Mouse (Mus musculus) liver, embryonic 14.5 days (tissue): Measurements from ENCODE around the gene Tnfrsf19. TPM values are rescaled to one million over a fixed set of nuclear protein-coding genes. Genes with fewer than 3 reads are reported as not detected.

Source experiments
- ATAC-seq: fragments of 200-750 bp; cut with Nextera tagmentation; 2 replicates; pipeline ENCODE4 v1.8.0; 2017; ENCODE audit warnings: moderate number of reproducible peaks, mild to moderate bottlenecking, moderate library complexity; ENCODE audit not compliant: insufficient read depth
- DNase-seq, 3 experiments: peaks; one replicate each; pipeline ENCODE4 v3.0.0-alpha.2; 2012 to 2013; ENCODE audit warnings: low read depth in 3 of 3, low spot score in 3 of 3
- H3K27ac ChIP-seq: fragments of 300-500 bp; sonication (generic); 2 replicates; pipeline ENCODE4 v1.5.1; 2014; ENCODE audit warnings: moderate library complexity, mild to moderate bottlenecking, control low read depth, inconsistent platforms
- H3K27me3 ChIP-seq: fragments of 300-500 bp; sonication (generic); 2 replicates; pipeline ENCODE4 v1.6.1; 2014; ENCODE audit warnings: mild to moderate bottlenecking, low read length, moderate library complexity; ENCODE audit not compliant: control insufficient read depth, insufficient read depth
- H3K36me3 ChIP-seq: fragments of 300-500 bp; sonication (generic); replicated peaks from 2 replicates; pipeline ENCODE4 v1.6.1; 2014; ENCODE audit warnings: low read depth; ENCODE audit not compliant: control insufficient read depth, insufficient read depth
- H3K4me1 ChIP-seq, 2 experiments: fragments of 200-500 bp in 1 of 2; fragments of 300-500 bp in 1 of 2; sonication (generic) in 1 of 2; replicated peaks; 2 replicates each; pipeline ENCODE4 v1.6.1; 2012 to 2014; ENCODE audit warnings: antibody characterized with exemption in 1 of 2, inconsistent platforms in 1 of 2, low read length in 1 of 2; ENCODE audit not compliant: control insufficient read depth in 2 of 2, insufficient read depth in 2 of 2
- H3K4me2 ChIP-seq: fragments of 300-500 bp; sonication (generic); 2 replicates; pipeline ENCODE4 v1.6.1; 2014; ENCODE audit warnings: low read depth, mild to moderate bottlenecking, control low read depth, moderate library complexity
- H3K4me3 ChIP-seq, 2 experiments: fragments of 200-500 bp in 1 of 2; fragments of 300-500 bp in 1 of 2; sonication (generic) in 1 of 2; 2 replicates each; pipeline ENCODE4 v1.5.1; 2012 to 2014; ENCODE audit warnings: low read depth in 2 of 2, low read length in 2 of 2, mild to moderate bottlenecking in 2 of 2, control low read depth in 1 of 2, inconsistent platforms in 1 of 2, moderate library complexity in 1 of 2; ENCODE audit not compliant: insufficient read depth in 1 of 2
- H3K9ac ChIP-seq: fragments of 300-500 bp; sonication (generic); replicated peaks from 2 replicates; pipeline ENCODE4 v1.6.1; 2014; ENCODE audit warnings: mild to moderate bottlenecking, control low read depth, moderate library complexity
- H3K9me3 ChIP-seq: fragments of 300-500 bp; sonication (generic); 2 replicates; pipeline ENCODE4 v1.6.1; 2016; ENCODE audit warnings: low read length, mixed read lengths; ENCODE audit not compliant: control insufficient read depth
- CTCF ChIP-seq: IDR thresholded peaks from 2 replicates; pipeline ENCODE4 v1.5.1; 2016; ENCODE audit warnings: antibody characterized with exemption, low read depth, control low read depth
- EP300 ChIP-seq: IDR thresholded peaks from 2 replicates; pipeline ENCODE4 v1.6.1; 2016; ENCODE audit warnings: antibody characterized with exemption, low read depth
- WGBS: fragments of 180-500 bp; shearing (Covaris S2); extraction: QIAGEN DNeasy Blood & Tissue Kit; methylation state at CpG from one replicate; pipeline ENCODE4 v1.1.7; 2014; ENCODE audit not compliant: insufficient replicate concordance; 5-methylcytosine and 5-hydroxymethylcytosine counted together
- polyA plus RNA-seq, 2 experiments: library from polyadenylated mRNA; depleted of rRNA in 1 of 2; stranded (reverse) in 1 of 2; unstranded in 1 of 2; fragments of >200 nt; fragmentation: Nextera tagmentation in 1 of 2; extraction: Ambion mirVana in 1 of 2; gene quantifications; 2 replicates each; pipeline versions ENCODE4 v1.2.1 to v1.2.3; 2012 to 2014

Gene Tnfrsf19
- polyA plus RNA-seq (2012; rRNA removed) (2.2 and 2.3 TPM in 2 replicates), polyA plus RNA-seq (2014; fragmentation: Nextera tagmentation; extraction: Ambion mirVana) (3.6 and 5.3 TPM in 2 replicates)

GRCm38 (mm10) chr14:61046091-61046681 is at the start of gene Tnfrsf19:
Gene Tnfrsf19, minus strand, starts transcription at chr14:61046490.
- no peak within 1 kb of the TSS for H3K27ac ChIP-seq

GRCm38 (mm10) chr14:61092073-61092472 is 45.8 kb upstream of the Tnfrsf19 start:
- WGBS: 61% methylated on average over 3 of the region's 3 CpGs
- Histone ChIP-seq H3K36me3 (no peaks in the 10 kb centered on the region), H3K9ac (no peak overlapping the region), H3K9me3 (no peaks in the 10 kb centered on the region), H3K27ac (no peak overlapping the region), H3K4me1 (no peaks in the 10 kb centered on the region), H3K4me3 (no peak overlapping the region), H3K4me2 (no peak overlapping the region), H3K27me3 (no peaks in the 10 kb centered on the region)
- DNase-seq: no peak
- ATAC-seq: no peak
- no peak for TF ChIP-seq CTCF
- no peak for TF ChIP-seq EP300

More at GRCm38 (mm10) chr14:61046091-61046681, at the start of gene Tnfrsf19:
- Histone ChIP-seq H3K4me3 (peak within 1 kb of the TSS; percentile 34 to 46), H3K4me2 (peak within 1 kb of the TSS; percentile 50), H3K27me3 (peaks cover 21% of the 10 kb centered on the region), H3K9ac (0 out of 2 replicates have a peak within 1 kb of the TSS, but pooled peaks have one; percentile 9), H3K9me3 (no peaks in the 10 kb centered on the region), H3K36me3 (no peaks in the 10 kb centered on the region), H3K4me1 (peaks cover 0 to 2% of the 10 kb centered on the region in 2 experiments; a peak in 2 of 4 replicates)
- WGBS: under 1% methylated on average over 38 of the region's 38 CpGs
- TF ChIP-seq CTCF (no peak), EP300 (no peak)
- DNase-seq (no peak), ATAC-seq (peak; percentile 48; the same call in 1 of the 2 replicates)

DNA sequence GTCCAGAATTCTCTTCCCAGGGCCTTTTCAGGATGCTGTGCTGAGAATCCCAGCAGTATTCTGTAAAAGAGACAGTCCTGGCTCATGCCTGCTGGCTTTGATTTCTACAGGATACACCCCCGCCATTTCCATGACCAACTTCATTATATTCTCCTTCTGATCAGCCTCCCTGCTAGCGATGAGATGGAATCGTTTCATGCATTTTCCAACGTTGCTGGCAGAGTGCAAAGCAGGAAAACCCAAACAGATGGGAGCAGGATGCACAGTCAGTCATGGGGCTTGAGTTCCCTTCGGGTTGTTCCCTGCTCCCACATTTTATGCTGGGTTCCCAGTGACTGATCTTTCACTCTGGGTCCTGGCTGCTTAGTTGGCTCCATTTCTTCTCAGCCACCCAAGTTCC is 44.7 kb upstream of the Tnfrsf19 start:
- WGBS: 46% methylated on average over 5 of the region's 5 CpGs
- TF ChIP-seq EP300 (no peak), CTCF (no peak)
- no peaks in the 10 kb centered on the region for H3K9me3 ChIP-seq
- no peak overlapping the region for H3K4me3 ChIP-seq
- no peaks in the 10 kb centered on the region for H3K36me3 ChIP-seq
- no peak for ATAC-seq
- no peak overlapping the region for H3K9ac ChIP-seq
- no peak overlapping the region for H3K4me2 ChIP-seq
- no peak overlapping the region for H3K27ac ChIP-seq
- H3K4me1 ChIP-seq: no peaks in the 10 kb centered on the region
- H3K27me3 ChIP-seq: no peaks in the 10 kb centered on the region
- no peak for DNase-seq

GRCm38 (mm10) chr14:61088187-61088586 is 41.9 kb upstream of the Tnfrsf19 start:
- Histone ChIP-seq H3K4me3 (no peak overlapping the region), H3K27me3 (no peaks in the 10 kb centered on the region), H3K27ac (no peak overlapping the region), H3K4me1 (no peaks in the 10 kb centered on the region), H3K4me2 (no peak overlapping the region), H3K9ac (no peak overlapping the region), H3K36me3 (no peaks in the 10 kb centered on the region), H3K9me3 (no peaks in the 10 kb centered on the region)
- 63% methylated on average over 8 of the region's 8 CpGs for WGBS
- DNase-seq (no peak), ATAC-seq (no peak)
- TF ChIP-seq EP300 (no peak), CTCF (no peak)

DNA sequence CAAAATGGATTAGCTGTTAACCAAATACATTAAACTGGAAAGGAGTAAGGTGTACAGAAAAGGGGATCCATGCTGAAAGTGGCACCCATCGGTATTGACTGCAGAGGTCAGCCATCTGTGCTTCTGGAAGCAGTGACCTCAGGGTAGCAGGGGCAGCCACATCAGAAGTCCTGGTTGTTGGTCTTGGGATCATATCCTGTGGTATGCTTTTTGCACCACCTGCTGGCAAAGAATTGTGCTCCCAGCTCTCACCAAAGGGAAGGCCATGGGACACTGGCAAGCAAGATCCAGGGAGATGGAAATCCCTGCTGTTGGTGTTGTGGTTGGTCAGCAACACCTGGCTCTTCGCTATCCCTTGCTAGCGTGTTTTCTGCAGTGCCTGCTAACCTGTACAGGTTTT is 39.0 kb upstream of the Tnfrsf19 start:
- WGBS: 46% methylated on average over 3 of the region's 3 CpGs
- ATAC-seq (no peak), DNase-seq (peak in 1 of 3 experiments; percentile 7)
- Histone ChIP-seq H3K27ac (no peak overlapping the region), H3K9me3 (no peaks in the 10 kb centered on the region), H3K4me2 (no peak overlapping the region), H3K9ac (no peak overlapping the region), H3K4me3 (no peak overlapping the region), H3K27me3 (no peaks in the 10 kb centered on the region), H3K4me1 (no peaks in the 10 kb centered on the region), H3K36me3 (no peaks in the 10 kb centered on the region)
- TF ChIP-seq EP300 (no peak), CTCF (peak; percentile 63)
